Comparison of ENCODE assay signal across 19 mouse cellular contexts in genomic region chr11:7933611-7934010, GRCm38 (mm10).
DNase-seq lines count a peak whose midpoint lies in the region; ATAC-seq lines count a peak whose summit lies in the region.
"Had no signal": no experiment of that assay in that cellular context is flagged by ENCODE, and none has a peak within 500 bp of the region (broad histone marks: within the 10 kb centered on the region; RNA-seq: fewer than 3 reads in every experiment).

No protein-coding gene starts in this region.

- no peak overlapping the region for H3K27ac ChIP-seq in heart, embryonic 10.5 days
- H3K27ac ChIP-seq in midbrain, embryonic 11.5 days (ENCODE audit: low read depth, low read length): no peak overlapping the region
- no peak overlapping the region for H3K27ac ChIP-seq in midbrain, embryonic 15.5 days

- H3K9me3 ChIP-seq in heart, embryonic 10.5 days: no peaks in the 10 kb centered on the region
- no peaks in the 10 kb centered on the region for H3K9me3 ChIP-seq in midbrain, embryonic 11.5 days (ENCODE audit: control insufficient read depth, low read length)
- no peaks in the 10 kb centered on the region for H3K9me3 ChIP-seq in midbrain, embryonic 15.5 days
- H3K9me3 ChIP-seq: G1E had no signal

- no peak overlapping the region for H3K9ac ChIP-seq in midbrain, embryonic 11.5 days (ENCODE audit: low read length)
- H3K9ac ChIP-seq in midbrain, embryonic 15.5 days: no peak overlapping the region

- 64% methylated on average over 3 of the region's 3 CpGs for WGBS in heart, embryonic 10.5 days
- 81% methylated on average over 3 of the region's 3 CpGs for WGBS in midbrain, embryonic 11.5 days
- WGBS in midbrain, embryonic 15.5 days: 80% methylated on average over 3 of the region's 3 CpGs

- no peak overlapping the region for H3K4me2 ChIP-seq in midbrain, embryonic 11.5 days
- H3K4me2 ChIP-seq in midbrain, embryonic 15.5 days: no peak overlapping the region

- peak; percentile 64 for DNase-seq in heart, adult 11 months
- DNase-seq in heart, embryonic 10.5 days (ENCODE audit: low spot score): no peak
- peak; percentile 53 for DNase-seq in midbrain, embryonic 11.5 days (ENCODE audit: low spot score, missing footprints)
- DNase-seq: adrenal gland, adult 2 months; adrenal gland, adult 8-10 months; adrenal gland, postnatal 10 days; adrenal gland, postnatal 14 days; adrenal gland, postnatal 25 days; adrenal gland, postnatal 36 days; B cell, adult 2 months; cerebellum, adult 11 months; cerebellum, adult 11-12 months; cerebellum, adult 18-20 months had no signal

- no peaks in the 10 kb centered on the region for H3K4me1 ChIP-seq in heart, embryonic 10.5 days
- no peaks in the 10 kb centered on the region for H3K4me1 ChIP-seq in midbrain, embryonic 11.5 days (ENCODE audit: control insufficient read depth, insufficient read depth, low read length)
- no peaks in the 10 kb centered on the region for H3K4me1 ChIP-seq in midbrain, embryonic 15.5 days

- no peak for ATAC-seq in midbrain, embryonic 11.5 days (ENCODE audit: low FRiP score)
- ATAC-seq in midbrain, embryonic 15.5 days (replicated peaks): no peak
- ATAC-seq: activated CD4-positive, CD25-positive, alpha-beta regulatory T cell, adult 4 months; CD4-positive, CD25-positive, alpha-beta regulatory T cell, adult 4 months; Patski had no signal

- H3K27me3 ChIP-seq in heart, embryonic 10.5 days (ENCODE audit: insufficient read depth, poor library complexity, severe bottlenecking): no peaks in the 10 kb centered on the region
- no peaks in the 10 kb centered on the region for H3K27me3 ChIP-seq in midbrain, embryonic 11.5 days (ENCODE audit: control insufficient read depth, insufficient read depth, low read length)
- no peaks in the 10 kb centered on the region for H3K27me3 ChIP-seq in midbrain, embryonic 15.5 days (replicated peaks)
- H3K27me3 ChIP-seq: CH12.LX had no signal

- H3K36me3 ChIP-seq in heart, embryonic 10.5 days: no peaks in the 10 kb centered on the region
- H3K36me3 ChIP-seq in midbrain, embryonic 11.5 days (ENCODE audit: control insufficient read depth, insufficient read depth, low read length): no peaks in the 10 kb centered on the region
- H3K36me3 ChIP-seq in midbrain, embryonic 15.5 days (replicated peaks): no peaks in the 10 kb centered on the region
- H3K36me3 ChIP-seq: G1E had no signal

- no peak overlapping the region for H3K4me3 ChIP-seq in heart, embryonic 10.5 days
- no peak overlapping the region for H3K4me3 ChIP-seq in midbrain, embryonic 11.5 days (ENCODE audit: low read depth, low read length)
- H3K4me3 ChIP-seq in midbrain, embryonic 15.5 days: no peak overlapping the region
